In genomic region chr2:113363707-113364620, GRCm38 (mm10) we compare ENCODE assay signal across 9 mouse cellular contexts. TPM values are rescaled to one million over a fixed set of nuclear protein-coding genes. Genes with fewer than 3 reads are reported as not detected.
A peak's percentile ranks its signal among the peaks of the same experiment; 100 is the strongest.
DNase-seq lines count a peak whose midpoint lies in the region; ATAC-seq and TF ChIP-seq lines count a peak whose summit lies in the region.
"Had no signal": no experiment of that assay in that cellular context is flagged by ENCODE, and none has a peak within 500 bp of the region (broad histone marks: within the 10 kb centered on the region; RNA-seq: fewer than 3 reads in every experiment).

No protein-coding gene starts in this region.

- TF ChIP-seq EP300 in heart, adult 2 months (IDR thresholded peaks at IDR 0.05; ENCODE audit: insufficient read depth, low read depth, low read length) = no peak

- intact Hi-C loops in heart, adult 2 months (cut with DNase I) = no loop called here

- WGBS in heart, adult 2 months = 30% methylated on average over 16 of the region's 16 CpGs
- WGBS in embryonic facial prominence, embryonic 15.5 days = 28% methylated on average over 16 of the region's 16 CpGs
- WGBS in intestine, embryonic 16.5 days = 37% methylated on average over 16 of the region's 16 CpGs

- no peaks in the 10 kb centered on the region for H3K27me3 ChIP-seq in heart, adult 2 months (ENCODE audit: control insufficient read depth, insufficient read depth, low read length)
- H3K27me3 ChIP-seq in embryonic facial prominence, embryonic 15.5 days = no peaks in the 10 kb centered on the region
- no peaks in the 10 kb centered on the region for H3K27me3 ChIP-seq in intestine, embryonic 16.5 days (replicated peaks; ENCODE audit: control insufficient read depth, insufficient read depth, low read length)

- H3K9me3 ChIP-seq in embryonic facial prominence, embryonic 15.5 days (replicated peaks) = no peaks in the 10 kb centered on the region
- no peaks in the 10 kb centered on the region for H3K9me3 ChIP-seq in intestine, embryonic 16.5 days (ENCODE audit: control insufficient read depth, low read length)

- H3K27ac ChIP-seq in heart, adult 2 months = no peak overlapping the region
- no peak overlapping the region for H3K27ac ChIP-seq in embryonic facial prominence, embryonic 15.5 days (replicated peaks)
- H3K27ac ChIP-seq in intestine, embryonic 16.5 days (ENCODE audit: low read length) = peak overlapping the region; percentile 55; the same call in 1 of the 2 replicates

- H3K9ac ChIP-seq in heart, adult 2 months (ENCODE audit: low read depth, low read length) = no peak overlapping the region
- H3K9ac ChIP-seq in embryonic facial prominence, embryonic 15.5 days = no peak overlapping the region
- H3K9ac ChIP-seq in intestine, embryonic 16.5 days (ENCODE audit: low read depth, low read length) = no peak overlapping the region

- H3K79me2 ChIP-seq in heart, adult 2 months (replicated peaks; ENCODE audit: control insufficient read depth, insufficient read depth, low read length) = no peaks in the 10 kb centered on the region

- ATAC-seq in embryonic facial prominence, embryonic 15.5 days (ENCODE audit: insufficient number of reproducible peaks, low FRiP score, low TSS enrichment, low read depth) = peak; percentile 34; the same call in 1 of the 2 replicates
- ATAC-seq in intestine, embryonic 16.5 days = peak; percentile 49
- no peak for ATAC-seq in inflammation-experienced regulatory T-cells, adult 6 months

- no peak overlapping the region for H3K4me3 ChIP-seq in heart, adult 2 months
- no peak overlapping the region for H3K4me3 ChIP-seq in embryonic facial prominence, embryonic 15.5 days (replicated peaks)
- H3K4me3 ChIP-seq in intestine, embryonic 16.5 days (ENCODE audit: low read length) = 0 out of 2 replicates have a peak overlapping the region, but pooled peaks have one; percentile 5

- no peaks in the 10 kb centered on the region for H3K4me1 ChIP-seq in heart, adult 2 months (ENCODE audit: control insufficient read depth, insufficient read depth, low read length)
- H3K4me1 ChIP-seq in embryonic facial prominence, embryonic 15.5 days = 0 out of 2 replicates have a peak, but pooled peaks cover 10% of the 10 kb centered on the region
- peaks cover 7% of the 10 kb centered on the region; the same call in 1 of the 2 replicates for H3K4me1 ChIP-seq in intestine, embryonic 16.5 days (ENCODE audit: control insufficient read depth, insufficient read depth, low read length)

- H3K36me3 ChIP-seq in heart, adult 2 months (ENCODE audit: control insufficient read depth, insufficient read depth, low read length) = no peaks in the 10 kb centered on the region
- H3K36me3 ChIP-seq in embryonic facial prominence, embryonic 15.5 days = no peaks in the 10 kb centered on the region
- H3K36me3 ChIP-seq in intestine, embryonic 16.5 days (ENCODE audit: control insufficient read depth, insufficient read depth, low read length) = no peaks in the 10 kb centered on the region

- no peak for TF ChIP-seq POLR2A in heart, adult 2 months (IDR thresholded peaks at IDR 0.05; ENCODE audit: insufficient read depth, low read depth, low read length)

- H3K4me2 ChIP-seq in embryonic facial prominence, embryonic 15.5 days (replicated peaks) = peak overlapping the region; percentile 34
- H3K4me2 ChIP-seq in intestine, embryonic 16.5 days (ENCODE audit: low read depth, low read length) = peak overlapping the region; percentile 20; the same call in 1 of the 2 replicates

- TF ChIP-seq CTCF in heart, adult 2 months (IDR thresholded peaks at IDR 0.05) = no peak

- peak; percentile 5 to 24 for DNase-seq in heart, adult 2 months
- DNase-seq in heart, adult 8-10 months (ENCODE audit: low spot score) = no peak
- peak; percentile 76 for DNase-seq in Muller cell, postnatal 12 days (ENCODE audit: inconsistent ontology term)
- DNase-seq in liver = no peak
- DNase-seq in frontal cortex, postnatal 25 days (ENCODE audit: low spot score in 2 of 2) = no peak
- DNase-seq: kidney, postnatal 10 days had no signal

RNA-seq across cellular contexts. Expression of gene Fmn1, which starts 36.4 kb away (rescaled TPM):
- total RNA-seq in heart, adult 2 months (2021) = 10 to 100 TPM; 26.4 to 33.8 TPM
- polyA plus RNA-seq in heart, adult 2 months (2012; rRNA removed) = 0.20 and 0.47 TPM in 2 replicates
- total RNA-seq in heart, adult 8-10 months (2022) = 10 to 100 TPM; 28.2 to 36.2 (median 32.4) TPM
- polyA plus RNA-seq in embryonic facial prominence, embryonic 15.5 days (2015; fragmentation: Nextera tagmentation; extraction: Ambion mirVana) = 2.8 and 3.4 TPM in 2 replicates
- 4.5 and 4.6 TPM in 2 replicates for polyA plus RNA-seq in intestine, embryonic 16.5 days (2015; fragmentation: Nextera tagmentation; extraction: Ambion mirVana)
- polyA plus RNA-seq in inflammation-experienced regulatory T-cells, adult 6 months (2017; shearing (Covaris generic)) = 1 to 10 TPM in 1 of 3 experiments, under 1 TPM in 2; 0.79 to 1.3 (median 0.91) TPM

Comparison
In these comparisons a context has a peak if more than half of its experiments do, and no peak if none do; other contexts are left out.
1. DNase-seq: peak in heart, adult 2 months (2 of 2) and Muller cell, postnatal 12 days (single experiment); none in heart, adult 8-10 months (single experiment), liver (single experiment) and frontal cortex, postnatal 25 days (0 of 2).